Mouse (Mus musculus): Measurements from ENCODE around the gene Gpr156. TPM values are rescaled to one million over a fixed set of nuclear protein-coding genes. Genes with fewer than 3 reads are reported as not detected.

Gpr156 gene
- total RNA-seq, 1 experiment = 0.22 TPM

GRCm38 (mm10) chr16:37892667-37893066, 23.6 kb upstream of the Gpr156 start:
- DNase-seq (ENCODE audit: low read depth, low spot score) = no peak
- in situ Hi-C loops (cut with MboI; ENCODE audit: low sequenced_read_pairs in 2 of 2, unreplicated experiment in 2 of 2) = no loop called here

GRCm38 (mm10) chr16:37893381-37893780, 22.9 kb upstream of the Gpr156 start:
- no peaks in the 10 kb centered on the region for H3K9me3 ChIP-seq (ENCODE audit: control insufficient read depth, insufficient read depth, low read depth, low read length)
- H3K4me3 ChIP-seq (ENCODE audit: insufficient read depth in 1 of 2, low read depth in 1 of 2, low read length in 2 of 2, poor library complexity in 1 of 2, severe bottlenecking in 1 of 2) = no peak overlapping the region
- DNase-seq (ENCODE audit: low read depth, low spot score) = no peak
- no peaks in the 10 kb centered on the region for H3K4me1 ChIP-seq (ENCODE audit: control insufficient read depth in 2 of 2, insufficient read depth in 2 of 2, low read length in 2 of 2, poor library complexity in 1 of 2)
- in situ Hi-C loops (cut with MboI; ENCODE audit: low sequenced_read_pairs in 2 of 2, unreplicated experiment in 2 of 2) = no loop called here
- H3K9ac ChIP-seq (ENCODE audit: insufficient read depth, low read depth, low read length, poor library complexity, severe bottlenecking) = no peak overlapping the region
- no peaks in the 10 kb centered on the region for H3K36me3 ChIP-seq (ENCODE audit: control insufficient read depth, insufficient read depth, low read length, poor library complexity, severe bottlenecking)
- H3K27ac ChIP-seq (ENCODE audit: insufficient read depth, low read depth, low read length, poor library complexity, severe bottlenecking) = no peak overlapping the region
- TF ChIP-seq ZC3H11A (IDR thresholded peaks at IDR 0.05; ENCODE audit: borderline replicate concordance, low read depth, low read length) (no peak), ZNF384 (IDR thresholded peaks at IDR 0.05; ENCODE audit: low read depth, low read length) (no peak), HCFC1 (IDR thresholded peaks at IDR 0.05; ENCODE audit: borderline replicate concordance, insufficient read depth, low read length) (no peak), CHD2 (IDR thresholded peaks at IDR 0.05; ENCODE audit: low read depth, low read length) (no peak)

More at GRCm38 (mm10) chr16:37892667-37893066, 23.6 kb upstream of the Gpr156 start:
- no peaks in the 10 kb centered on the region for H3K36me3 ChIP-seq (ENCODE audit: control insufficient read depth, insufficient read depth, low read length, poor library complexity, severe bottlenecking)
- no peak overlapping the region for H3K27ac ChIP-seq (ENCODE audit: insufficient read depth, low read depth, low read length, poor library complexity, severe bottlenecking)
- H3K9me3 ChIP-seq (ENCODE audit: control insufficient read depth, insufficient read depth, low read depth, low read length) = no peaks in the 10 kb centered on the region
- TF ChIP-seq CHD2 (IDR thresholded peaks at IDR 0.05; ENCODE audit: low read depth, low read length) (no peak), MAFK (IDR thresholded peaks at IDR 0.05; ENCODE audit: insufficient read depth, low read depth, low read length) (no peak), HCFC1 (IDR thresholded peaks at IDR 0.05; ENCODE audit: borderline replicate concordance, insufficient read depth, low read length) (no peak), ZC3H11A (IDR thresholded peaks at IDR 0.05; ENCODE audit: borderline replicate concordance, low read depth, low read length) (no peak), ZNF384 (IDR thresholded peaks at IDR 0.05; ENCODE audit: low read depth, low read length) (no peak)
- no peaks in the 10 kb centered on the region for H3K4me1 ChIP-seq (ENCODE audit: control insufficient read depth in 2 of 2, insufficient read depth in 2 of 2, low read length in 2 of 2, poor library complexity in 1 of 2)
- no peak overlapping the region for H3K4me3 ChIP-seq (ENCODE audit: insufficient read depth in 1 of 2, low read depth in 1 of 2, low read length in 2 of 2, poor library complexity in 1 of 2, severe bottlenecking in 1 of 2)
- no peak overlapping the region for H3K9ac ChIP-seq (ENCODE audit: insufficient read depth, low read depth, low read length, poor library complexity, severe bottlenecking)

GRCm38 (mm10) chr16:37893942-37894341, 22.4 kb upstream of the Gpr156 start:
- Histone ChIP-seq H3K9ac (ENCODE audit: insufficient read depth, low read depth, low read length, poor library complexity, severe bottlenecking) (no peak overlapping the region), H3K27ac (ENCODE audit: insufficient read depth, low read depth, low read length, poor library complexity, severe bottlenecking) (no peak overlapping the region), H3K36me3 (ENCODE audit: control insufficient read depth, insufficient read depth, low read length, poor library complexity, severe bottlenecking) (no peaks in the 10 kb centered on the region), H3K4me3 (ENCODE audit: insufficient read depth in 1 of 2, low read depth in 1 of 2, low read length in 2 of 2, poor library complexity in 1 of 2, severe bottlenecking in 1 of 2) (no peak overlapping the region), H3K9me3 (ENCODE audit: control insufficient read depth, insufficient read depth, low read depth, low read length) (no peaks in the 10 kb centered on the region), H3K4me1 (ENCODE audit: control insufficient read depth in 2 of 2, insufficient read depth in 2 of 2, low read length in 2 of 2, poor library complexity in 1 of 2) (no peaks in the 10 kb centered on the region)
- no peak for DNase-seq (ENCODE audit: low read depth, low spot score)
- no peak for TF ChIP-seq ZNF384 (IDR thresholded peaks at IDR 0.05; ENCODE audit: low read depth, low read length)
- TF ChIP-seq HCFC1 (IDR thresholded peaks at IDR 0.05; ENCODE audit: borderline replicate concordance, insufficient read depth, low read length) = no peak
- no peak for TF ChIP-seq CHD2 (IDR thresholded peaks at IDR 0.05; ENCODE audit: low read depth, low read length)
- in situ Hi-C loops (cut with MboI; ENCODE audit: low sequenced_read_pairs in 2 of 2, unreplicated experiment in 2 of 2) = no loop called here

GRCm38 (mm10) chr16:37898790-37899189, 17.5 kb upstream of the Gpr156 start:
- Histone ChIP-seq H3K36me3 (ENCODE audit: control insufficient read depth, insufficient read depth, low read length, poor library complexity, severe bottlenecking) (no peaks in the 10 kb centered on the region), H3K9me3 (ENCODE audit: control insufficient read depth, insufficient read depth, low read depth, low read length) (no peaks in the 10 kb centered on the region), H3K4me3 (ENCODE audit: insufficient read depth in 1 of 2, low read depth in 1 of 2, low read length in 2 of 2, poor library complexity in 1 of 2, severe bottlenecking in 1 of 2) (no peak overlapping the region), H3K27ac (ENCODE audit: insufficient read depth, low read depth, low read length, poor library complexity, severe bottlenecking) (no peak overlapping the region), H3K4me1 (ENCODE audit: control insufficient read depth in 2 of 2, insufficient read depth in 2 of 2, low read length in 2 of 2, poor library complexity in 1 of 2) (no peaks in the 10 kb centered on the region), H3K9ac (ENCODE audit: insufficient read depth, low read depth, low read length, poor library complexity, severe bottlenecking) (no peak overlapping the region)
- DNase-seq (ENCODE audit: low read depth, low spot score) = no peak
- in situ Hi-C loops (cut with MboI; ENCODE audit: low sequenced_read_pairs in 2 of 2, unreplicated experiment in 2 of 2) = no loop called here
- TF ChIP-seq CHD2 (IDR thresholded peaks at IDR 0.05; ENCODE audit: low read depth, low read length) (no peak), HCFC1 (IDR thresholded peaks at IDR 0.05; ENCODE audit: borderline replicate concordance, insufficient read depth, low read length) (no peak), ZC3H11A (IDR thresholded peaks at IDR 0.05; ENCODE audit: borderline replicate concordance, low read depth, low read length) (no peak), ZNF384 (IDR thresholded peaks at IDR 0.05; ENCODE audit: low read depth, low read length) (no peak), MAFK (IDR thresholded peaks at IDR 0.05; ENCODE audit: insufficient read depth, low read depth, low read length) (no peak)

GRCm38 (mm10) chr16:37899357-37899756, 16.9 kb upstream of the Gpr156 start:
- no peaks in the 10 kb centered on the region for H3K36me3 ChIP-seq (ENCODE audit: control insufficient read depth, insufficient read depth, low read length, poor library complexity, severe bottlenecking)
- in situ Hi-C loops (cut with MboI; ENCODE audit: low sequenced_read_pairs in 2 of 2, unreplicated experiment in 2 of 2) = no loop called here
- H3K9ac ChIP-seq (ENCODE audit: insufficient read depth, low read depth, low read length, poor library complexity, severe bottlenecking) = no peak overlapping the region
- DNase-seq (ENCODE audit: low read depth, low spot score) = no peak
- TF ChIP-seq ZC3H11A (IDR thresholded peaks at IDR 0.05; ENCODE audit: borderline replicate concordance, low read depth, low read length) (no peak), HCFC1 (IDR thresholded peaks at IDR 0.05; ENCODE audit: borderline replicate concordance, insufficient read depth, low read length) (no peak), CHD2 (IDR thresholded peaks at IDR 0.05; ENCODE audit: low read depth, low read length) (no peak), ZNF384 (IDR thresholded peaks at IDR 0.05; ENCODE audit: low read depth, low read length) (no peak), MAFK (IDR thresholded peaks at IDR 0.05; ENCODE audit: insufficient read depth, low read depth, low read length) (no peak)
- no peak overlapping the region for H3K27ac ChIP-seq (ENCODE audit: insufficient read depth, low read depth, low read length, poor library complexity, severe bottlenecking)
- no peak overlapping the region for H3K4me3 ChIP-seq (ENCODE audit: insufficient read depth in 1 of 2, low read depth in 1 of 2, low read length in 2 of 2, poor library complexity in 1 of 2, severe bottlenecking in 1 of 2)
- no peaks in the 10 kb centered on the region for H3K4me1 ChIP-seq (ENCODE audit: control insufficient read depth in 2 of 2, insufficient read depth in 2 of 2, low read length in 2 of 2, poor library complexity in 1 of 2)
- H3K9me3 ChIP-seq (ENCODE audit: control insufficient read depth, insufficient read depth, low read depth, low read length) = no peaks in the 10 kb centered on the region

Data from ES-E14 (cell line).